Mouse (Mus musculus) testis, postnatal 14 days (tissue): Measurements from ENCODE around the gene Nrp1.

ENCODE experiments used
- DNase-seq: peaks from one replicate; pipeline ENCODE4 v3.0.0; 2021; ENCODE audit warnings: low spot score

Gene Nrp1

GRCm38 (mm10) chr8:128371026-128371425, 12.6 kb downstream of the Nrp1 start:
- no peak for DNase-seq

- DNase-seq = no peak
These were observed 13.4 kb downstream of the Nrp1 start for GRCm38 (mm10) chr8:128371789-128372188.

DNA sequence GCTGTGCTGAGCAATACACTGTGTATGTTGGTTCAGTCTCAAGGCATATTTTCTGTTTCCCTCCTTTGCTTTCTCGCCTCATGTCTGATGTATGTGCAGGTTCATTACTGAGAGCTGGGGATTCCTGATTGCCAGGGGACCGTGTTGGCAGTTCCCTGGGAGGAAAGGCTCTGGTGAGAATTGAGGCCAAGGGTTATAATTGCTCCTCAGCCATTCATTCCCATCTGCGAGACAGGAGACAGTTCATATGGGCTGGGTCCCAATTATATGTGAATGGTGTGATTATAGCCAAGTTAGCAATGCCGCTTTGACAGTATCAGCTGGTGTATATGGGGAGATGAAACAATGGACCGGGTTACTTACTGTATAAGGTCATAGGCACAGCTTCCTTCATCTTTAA, 14.3 kb downstream of the Nrp1 start:
- no peak for DNase-seq

- DNase-seq = no peak
These were observed 15.0 kb downstream of the Nrp1 start for GRCm38 (mm10) chr8:128373418-128373817.

DNA sequence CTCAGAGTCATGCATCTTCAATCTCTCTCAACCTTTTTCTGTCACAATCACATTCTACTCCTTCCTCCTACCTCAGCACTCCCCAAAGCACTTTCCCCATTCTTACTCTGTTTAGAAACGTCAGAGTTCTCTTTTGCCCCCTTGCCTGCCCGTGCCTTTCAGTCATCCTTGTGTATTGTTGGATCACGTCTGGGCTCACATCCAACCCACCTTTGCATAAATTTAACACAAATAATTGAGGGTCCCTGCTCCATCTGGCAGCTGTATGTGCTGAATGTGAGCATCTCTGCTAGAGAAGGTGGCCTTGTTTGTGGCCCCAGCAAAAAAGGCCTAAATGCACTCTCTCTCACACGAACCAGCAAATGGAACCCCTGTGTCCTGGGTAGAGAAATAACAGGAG, 16.9 kb downstream of the Nrp1 start:
- no peak for DNase-seq

- DNase-seq = no peak
These were observed 24.8 kb downstream of the Nrp1 start for GRCm38 (mm10) chr8:128383176-128383575.

DNA sequence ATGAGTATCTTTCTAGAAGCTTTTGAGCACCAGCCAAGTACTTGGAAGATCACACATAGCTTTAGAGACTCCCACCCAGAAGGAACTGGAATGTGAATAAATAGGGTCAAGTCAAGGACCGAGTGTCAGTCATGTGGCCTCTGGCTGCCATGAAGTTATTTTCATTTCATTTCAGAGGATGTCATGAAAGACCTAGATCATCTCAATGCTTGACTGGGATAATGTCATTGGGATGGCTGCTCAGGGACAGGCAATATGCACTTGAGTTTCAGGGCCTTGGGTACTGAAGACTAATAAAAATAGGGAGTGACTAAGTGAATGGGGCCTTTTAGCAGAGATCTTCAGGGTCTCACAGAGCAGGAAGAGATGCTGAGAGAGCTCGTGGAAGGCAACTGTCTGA, 26.0 kb downstream of the Nrp1 start:
- no peak for DNase-seq

DNA sequence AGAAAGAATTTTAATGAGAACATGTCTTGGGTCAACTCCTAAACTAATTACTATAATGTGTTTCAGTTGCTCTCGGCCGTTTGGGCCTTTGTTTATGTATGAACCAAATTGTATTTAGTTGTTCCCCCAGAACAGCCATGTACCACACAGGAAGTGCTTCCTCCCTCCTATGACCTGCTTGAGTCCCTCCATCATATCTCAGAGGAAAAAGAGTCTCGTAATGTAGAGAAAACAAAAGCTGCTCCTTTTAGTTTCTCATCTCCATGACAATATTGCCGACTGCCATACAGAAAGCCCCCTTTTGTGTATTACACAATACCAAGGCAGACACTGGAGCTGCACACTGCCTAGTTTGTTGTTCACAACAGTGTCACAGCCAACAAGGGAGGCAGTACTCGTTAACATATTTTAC, 26.5 kb downstream of the Nrp1 start:
- DNase-seq = no peak

- no peak for DNase-seq
These were observed 28.7 kb downstream of the Nrp1 start for GRCm38 (mm10) chr8:128386963-128387621.

DNA sequence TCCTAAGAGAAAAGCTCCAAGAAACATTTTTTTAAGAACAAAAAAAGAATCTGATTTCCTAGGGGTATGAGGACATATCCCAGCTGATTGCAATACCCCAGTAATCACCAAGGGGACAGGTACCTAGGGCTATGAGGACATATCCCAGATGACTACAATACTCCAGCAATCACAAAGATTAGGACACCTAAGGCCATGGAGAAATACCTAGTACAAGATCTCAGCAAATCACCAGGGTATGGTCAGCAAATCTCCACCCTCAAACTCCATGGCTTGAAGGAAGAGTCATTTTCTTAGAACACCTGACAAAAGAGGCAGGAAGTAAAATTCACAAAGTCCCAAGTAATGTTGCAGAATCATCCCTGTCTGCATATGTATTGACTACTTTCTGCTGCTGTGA, 32.4 kb downstream of the Nrp1 start:
- DNase-seq = no peak

DNA sequence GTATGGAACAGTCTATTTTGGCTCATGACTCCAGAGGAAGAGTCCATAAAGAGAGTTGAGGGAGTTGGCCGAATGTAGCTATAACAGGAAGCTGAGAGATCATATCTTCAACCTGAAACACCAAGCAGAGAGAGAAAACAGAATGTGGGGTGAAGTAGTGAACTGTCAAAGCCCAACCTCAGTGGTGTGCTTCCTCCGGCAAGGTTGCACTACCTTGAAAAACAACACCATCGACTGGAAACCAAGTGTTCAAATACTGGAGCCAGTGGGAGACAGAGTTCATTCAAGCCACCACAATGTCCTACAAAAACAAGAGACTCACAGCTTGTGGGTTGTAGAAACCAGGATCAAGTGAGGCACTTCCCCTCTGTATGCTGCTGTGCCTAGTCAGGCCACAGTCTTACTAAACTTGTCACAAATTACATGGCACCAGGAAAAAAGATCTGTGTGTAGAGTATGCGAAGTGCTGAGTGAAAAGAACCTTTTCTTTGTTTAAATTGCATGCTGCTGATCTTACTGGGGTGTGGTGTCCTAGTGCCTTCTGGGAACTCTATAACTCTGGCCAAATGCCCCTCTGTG, 32.9 kb downstream of the Nrp1 start:
- DNase-seq = no peak

GRCm38 (mm10) chr8:128394671-128395193, 36.3 kb downstream of the Nrp1 start:
- no peak for DNase-seq

GRCm38 (mm10) chr8:128396968-128397367, 38.6 kb downstream of the Nrp1 start:
- DNase-seq = no peak

GRCm38 (mm10) chr8:128397441-128397840, 39.0 kb downstream of the Nrp1 start:
- no peak for DNase-seq

GRCm38 (mm10) chr8:128398472-128399091, 40.2 kb downstream of the Nrp1 start:
- no peak for DNase-seq

DNA sequence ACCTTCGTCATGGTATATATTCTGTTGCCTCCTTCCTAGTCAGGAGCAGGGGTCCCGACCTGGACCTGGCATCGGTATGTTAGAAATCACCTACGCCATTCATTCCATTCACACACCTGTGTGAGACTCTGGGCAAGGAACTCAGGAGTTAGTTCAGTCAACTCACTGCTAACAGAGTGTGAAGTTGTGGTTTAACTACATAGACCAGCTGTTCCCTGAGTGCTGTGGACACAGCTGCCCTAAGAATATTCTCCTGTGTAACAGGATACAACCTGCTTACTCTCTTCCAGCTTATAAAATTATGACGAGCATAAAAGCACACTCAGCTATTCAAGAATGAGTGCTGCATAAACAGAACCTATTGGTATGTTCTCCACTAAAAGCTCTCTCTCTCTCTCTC, 41.9 kb downstream of the Nrp1 start:
- DNase-seq = no peak

GRCm38 (mm10) chr8:128404876-128405275, 46.5 kb downstream of the Nrp1 start:
- DNase-seq = no peak

GRCm38 (mm10) chr8:128413381-128413780, 55.0 kb downstream of the Nrp1 start:
- no peak for DNase-seq

DNA sequence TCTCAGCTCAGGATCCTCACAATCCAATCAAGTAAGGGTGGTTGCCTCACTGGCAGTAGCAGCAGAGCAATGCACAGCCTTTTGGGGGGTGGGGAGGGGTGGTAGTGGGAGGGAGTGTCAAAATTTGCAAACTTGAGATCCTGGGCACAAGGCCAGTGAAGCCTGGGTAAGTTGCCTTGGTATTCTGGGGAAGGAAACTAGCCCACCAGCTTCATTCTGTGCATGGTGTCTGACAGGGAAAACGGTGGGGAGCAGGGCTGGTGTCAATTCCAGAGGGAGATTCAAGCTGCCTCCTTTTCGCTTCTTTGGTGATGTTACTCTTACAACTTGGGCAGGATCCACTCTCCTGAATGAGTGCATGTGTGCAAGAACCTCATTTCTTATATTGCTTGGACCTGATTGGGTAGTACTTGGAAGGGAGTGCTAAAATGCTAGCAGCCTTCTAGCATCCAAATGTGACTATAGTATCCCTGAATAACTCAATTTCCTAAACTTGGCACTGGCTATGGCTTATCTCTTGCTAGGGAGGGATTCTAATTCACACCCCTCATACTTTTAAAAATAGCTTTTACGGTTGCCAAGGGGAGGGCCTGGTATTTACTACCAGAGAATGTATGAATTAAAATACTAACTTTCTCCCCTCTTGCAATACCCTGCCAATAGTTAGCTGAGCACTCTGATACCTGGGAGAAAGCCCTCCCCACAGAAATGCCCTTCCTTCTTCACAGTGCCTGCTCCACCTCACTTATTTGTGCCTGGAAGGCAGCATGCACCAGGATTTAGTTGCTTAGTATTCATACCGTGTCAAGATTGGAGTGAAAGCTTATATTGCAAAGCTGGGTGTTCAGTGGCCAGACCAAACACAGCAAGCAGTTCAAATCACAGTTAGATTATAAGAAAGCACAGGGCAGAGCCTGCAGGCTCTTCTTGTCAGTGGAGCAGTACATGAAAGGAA, 57.6 kb downstream of the Nrp1 start:
- no peak for DNase-seq

GRCm38 (mm10) chr8:128416896-128417295, 58.5 kb downstream of the Nrp1 start:
- DNase-seq = no peak

DNA sequence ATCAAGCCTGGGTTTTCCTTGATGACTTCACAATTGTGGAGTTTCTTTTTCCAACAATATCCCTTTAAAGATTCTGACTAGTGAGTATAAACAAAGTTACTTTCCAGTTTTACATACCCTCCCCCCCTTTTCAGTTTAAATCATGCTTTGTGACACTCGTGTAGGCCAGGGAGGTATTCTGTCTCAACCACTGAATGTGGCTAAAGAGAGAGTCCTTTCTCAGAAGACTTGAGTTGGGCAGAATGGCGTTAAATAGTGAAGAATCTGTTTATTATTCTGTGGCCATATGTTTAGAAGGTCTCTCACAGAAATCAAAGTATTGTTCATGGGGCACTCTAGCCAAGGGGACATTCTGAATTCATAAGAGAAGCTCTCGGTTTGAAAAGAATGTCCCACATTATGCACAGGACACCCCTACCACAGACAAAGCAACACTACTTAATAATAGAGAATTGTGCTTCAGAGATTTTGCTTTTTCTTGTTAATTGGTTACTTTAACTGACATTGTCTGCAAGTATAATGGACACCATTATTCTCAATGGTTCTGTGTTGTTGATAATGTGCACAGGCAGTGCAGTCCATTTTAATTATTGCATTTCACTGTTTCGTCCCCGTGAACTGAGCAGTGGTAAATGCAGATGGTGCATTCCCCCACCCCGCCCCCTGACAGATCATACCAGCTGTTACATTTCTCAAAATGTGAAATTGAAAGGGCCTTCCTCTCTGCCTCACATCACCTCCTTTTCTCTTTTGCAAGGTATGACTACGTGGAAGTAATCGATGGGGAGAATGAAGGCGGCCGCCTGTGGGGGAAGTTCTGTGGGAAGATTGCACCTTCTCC, 59.8 kb downstream of the Nrp1 start:
- no peak for DNase-seq
